Mouse (Mus musculus) myocyte (in vitro differentiated cells): ENCODE measurements around the gene Cdc42se2.

Experiments used
- CEBPB ChIP-seq: IDR thresholded peaks from 2 replicates; pipeline ENCODE4 v1.6.1; 2011; ENCODE audit warnings: mild to moderate bottlenecking, moderate library complexity; ENCODE audit not compliant: poor library complexity, insufficient read depth, severe bottlenecking
- E2F4 ChIP-seq: IDR thresholded peaks from one replicate; pipeline ENCODE4 v1.6.1; 2011; ENCODE audit warnings: mild to moderate bottlenecking, control low read depth, moderate library complexity; ENCODE audit not compliant: insufficient read depth
- MAX ChIP-seq: IDR thresholded peaks from one replicate; pipeline ENCODE4 v1.6.1; 2011; ENCODE audit warnings: low read depth, mild to moderate bottlenecking, control low read depth
- MYOD1 ChIP-seq, 3 experiments: IDR thresholded peaks; one replicate each; pipeline ENCODE4 v1.6.1; 2011; ENCODE audit warnings: control low read depth in 2 of 3, low read depth in 2 of 3, mild to moderate bottlenecking in 2 of 3, moderate library complexity in 1 of 3; ENCODE audit not compliant: insufficient read length in 2 of 3, control insufficient read depth in 1 of 3
- MYOG ChIP-seq, 3 experiments: IDR thresholded peaks; one replicate each; pipeline ENCODE4 v1.6.1; 2011; ENCODE audit warnings: control low read depth in 2 of 3, low read depth in 2 of 3, mild to moderate bottlenecking in 2 of 3; ENCODE audit not compliant: insufficient read length in 2 of 3, control insufficient read depth in 1 of 3, insufficient read depth in 1 of 3
- POLR2A ChIP-seq: IDR thresholded peaks from one replicate; pipeline ENCODE4 v1.6.1; 2011; ENCODE audit warnings: low read depth, mild to moderate bottlenecking, control low read depth, moderate library complexity; ENCODE audit not compliant: insufficient read length
- POLR2AphosphoS2 ChIP-seq: IDR thresholded peaks from one replicate; pipeline ENCODE4 v1.6.1; 2011; ENCODE audit warnings: low read depth, control low read depth; ENCODE audit not compliant: insufficient read length
- SRF ChIP-seq: IDR thresholded peaks from one replicate; pipeline ENCODE4 v1.6.1; 2011; ENCODE audit warnings: low read depth; ENCODE audit not compliant: control insufficient read depth, insufficient read length
- TCF12 ChIP-seq: IDR thresholded peaks from one replicate; pipeline ENCODE4 v1.6.1; 2011; ENCODE audit warnings: mild to moderate bottlenecking, control low read depth; ENCODE audit not compliant: poor library complexity, insufficient read depth, severe bottlenecking

DNA sequence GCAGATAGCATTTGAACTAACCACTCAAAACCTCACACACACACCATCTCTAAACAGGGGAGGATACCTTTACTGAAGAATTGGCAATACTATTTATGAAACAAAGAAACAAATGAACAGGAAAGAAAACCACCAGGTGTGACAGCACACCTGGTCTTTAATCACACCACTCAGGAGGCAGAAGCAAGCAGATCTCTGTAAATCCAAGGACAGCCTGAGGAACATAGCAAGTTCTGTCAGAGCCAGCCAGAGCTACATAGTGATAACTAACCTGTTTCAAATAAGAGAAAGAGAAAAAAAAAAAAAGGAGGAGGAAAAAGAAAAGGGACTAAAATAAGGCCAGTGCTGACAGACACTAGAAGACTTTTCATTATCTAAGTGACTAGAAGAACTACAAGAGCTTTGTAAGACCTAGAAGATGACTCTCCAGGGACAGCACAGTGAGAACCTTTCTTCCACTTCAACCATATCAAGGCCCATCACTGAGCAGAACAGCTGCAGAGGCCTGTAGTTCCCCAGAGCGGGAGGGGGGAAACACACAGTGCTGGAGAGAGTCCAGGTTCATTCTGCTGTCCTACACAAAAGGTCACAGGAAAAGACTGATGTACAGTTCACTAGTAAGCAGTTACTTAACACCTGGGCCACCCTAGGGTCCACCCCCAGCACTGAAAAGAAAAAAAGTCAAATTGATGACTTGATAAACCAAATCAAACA lies 9.2 kb downstream of the Cdc42se2 start:
- TF ChIP-seq E2F4 (no peak), POLR2A (no peak), SRF (no peak), POLR2AphosphoS2 (no peak), MAX (no peak), MYOD1 (IDR thresholded peaks at IDR 0.05; ENCODE audit: control insufficient read depth in 1 of 3, insufficient read length in 2 of 3, low read depth in 2 of 3) (peak; percentile 65 to 84 (median 74)), TCF12 (no peak), CEBPB (no peak), MYOG (IDR thresholded peaks at IDR 0.05; ENCODE audit: control insufficient read depth in 1 of 3, insufficient read depth in 1 of 3, insufficient read length in 2 of 3, low read depth in 2 of 3) (peak; percentile 12 to 87 (median 81))
